Mouse (Mus musculus): ENCODE measurements around the gene Dip2b. TPM values are rescaled to one million over a fixed set of nuclear protein-coding genes. Genes with fewer than 3 reads are reported as not detected.

The Dip2b gene
- total RNA-seq, 2 experiments from 2014 or later, result 19.4 to 20.2 TPM

- DNase-seq, result no peak
Observed at GRCm38 (mm10) chr15:100219396-100219795, 180.9 kb downstream of the Dip2b start.

GRCm38 (mm10) chr15:100220916-100221315 lies 182.5 kb downstream of the Dip2b start:
- no peak for DNase-seq

GRCm38 (mm10) chr15:100225381-100225780 lies 186.9 kb downstream of the Dip2b start:
- no peak for DNase-seq

- DNase-seq, result peak; percentile 23 to 25
Observed at GRCm38 (mm10) chr15:100225891-100226290, 187.4 kb downstream of the Dip2b start.

- DNase-seq, result peak; percentile 63 to 76
Observed at GRCm38 (mm10) chr15:100227031-100227662, 188.7 kb downstream of the Dip2b start.

- DNase-seq, result peak; percentile 93 to 94
Observed at GRCm38 (mm10) chr15:100227663-100228534, 189.4 kb downstream of the Dip2b start, which contains the start of gene Atf1. TSS of gene Atf1 (plus strand) at chr15:100227819.

GRCm38 (mm10) chr15:100228535-100229336 lies 190.3 kb downstream of the Dip2b start:
- DNase-seq, result peak in 1 of 2 experiments; percentile 30

- DNase-seq, result no peak
Observed at GRCm38 (mm10) chr15:100230655-100231054, 192.2 kb downstream of the Dip2b start.

- no peak for DNase-seq
Observed at GRCm38 (mm10) chr15:100231616-100232525, 193.4 kb downstream of the Dip2b start.

- DNase-seq, result no peak
Observed at GRCm38 (mm10) chr15:100235208-100235965, 196.9 kb downstream of the Dip2b start.

- no peak for DNase-seq
Observed at GRCm38 (mm10) chr15:100236952-100237351, 198.5 kb downstream of the Dip2b start.

- no peak for DNase-seq
Observed at GRCm38 (mm10) chr15:100241780-100242179, 203.3 kb downstream of the Dip2b start.

GRCm38 (mm10) chr15:100245951-100246350 lies 207.5 kb downstream of the Dip2b start:
- DNase-seq, result no peak

- no peak for DNase-seq
Observed at GRCm38 (mm10) chr15:100247296-100247695, 208.8 kb downstream of the Dip2b start.

GRCm38 (mm10) chr15:100248665-100249433 lies 210.4 kb downstream of the Dip2b start:
- DNase-seq, result no peak

GRCm38 (mm10) chr15:100251153-100251780 lies 212.8 kb downstream of the Dip2b start:
- DNase-seq, result no peak

- no peak for DNase-seq
Observed at GRCm38 (mm10) chr15:100256386-100256785, 217.9 kb downstream of the Dip2b start.

- no peak for DNase-seq
Observed at GRCm38 (mm10) chr15:100257305-100257704, 218.8 kb downstream of the Dip2b start.

Data from heart, adult 18-20 months (tissue).